In genomic region chr6:51379560-51380274, GRCm38 (mm10) we compare ENCODE assay signal across 8 mouse cellular contexts. TPM values are rescaled to one million over a fixed set of nuclear protein-coding genes. Genes with fewer than 3 reads are reported as not detected.
DNase-seq lines count a peak whose midpoint lies in the region; ATAC-seq and TF ChIP-seq lines count a peak whose summit lies in the region.

No protein-coding gene starts in this region.

- peak overlapping the region; percentile 60 for H3K4me2 ChIP-seq in limb, embryonic 12.5 days
- H3K4me2 ChIP-seq in midbrain, postnatal 0 days (ENCODE audit: low read depth, low read length, poor library complexity, severe bottlenecking), result peak overlapping the region; percentile 41

- whole genome bisulfite sequencing in kidney, adult 2 months, result 6% methylated on average over 36 of the region's 36 CpGs
- 6% methylated on average over 36 of the region's 36 CpGs for WGBS in limb, embryonic 12.5 days
- WGBS in midbrain, postnatal 0 days, result 2% methylated on average over 36 of the region's 36 CpGs

- peaks cover 16% of the 10 kb centered on the region for H3K4me1 ChIP-seq in megakaryocyte, embryonic 14.5 days
- no peaks in the 10 kb centered on the region for H3K4me1 ChIP-seq in kidney, adult 2 months (ENCODE audit: control insufficient read depth, insufficient read depth, low read length)
- H3K4me1 ChIP-seq in limb, embryonic 12.5 days (replicated peaks), result 0 out of 2 replicates have a peak, but pooled peaks cover 4% of the 10 kb centered on the region
- H3K4me1 ChIP-seq in midbrain, postnatal 0 days (ENCODE audit: insufficient read depth, low read length), result no peaks in the 10 kb centered on the region
- H3K4me1 ChIP-seq in testis, adult 2 months (ENCODE audit: control insufficient read depth, insufficient read depth, low read length), result peaks cover 8% of the 10 kb centered on the region

- no peaks in the 10 kb centered on the region for H3K9me3 ChIP-seq in megakaryocyte, embryonic 14.5 days
- no peaks in the 10 kb centered on the region for H3K9me3 ChIP-seq in limb, embryonic 12.5 days
- H3K9me3 ChIP-seq in midbrain, postnatal 0 days (ENCODE audit: low read length), result no peaks in the 10 kb centered on the region

- TF ChIP-seq CTCF in kidney, adult 2 months (conservative IDR thresholded peaks at IDR 0.05; ENCODE audit: insufficient read depth, insufficient read length, low read depth, low read length), result no peak
- TF ChIP-seq CTCF in midbrain, postnatal 0 days (IDR thresholded peaks at IDR 0.05), result no peak; the same call in 1 of the 2 replicates
- no peak for TF ChIP-seq CTCF in testis, adult 2 months (IDR thresholded peaks at IDR 0.05; ENCODE audit: control insufficient read depth, insufficient read depth, insufficient replicate concordance, low read depth, low read length)

- no peak for TF ChIP-seq POLR2A in kidney, adult 2 months (IDR thresholded peaks at IDR 0.05; ENCODE audit: low read depth, low read length)
- TF ChIP-seq POLR2A in testis, adult 2 months (IDR thresholded peaks at IDR 0.05; ENCODE audit: control insufficient read depth, low read depth, low read length), result peak; percentile 68; the same call in 1 of the 2 replicates

- no peaks in the 10 kb centered on the region for H3K36me3 ChIP-seq in megakaryocyte, embryonic 14.5 days (replicated peaks; ENCODE audit: low read length)
- H3K36me3 ChIP-seq in kidney, adult 2 months (ENCODE audit: control insufficient read depth, insufficient read depth, low read length), result no peaks in the 10 kb centered on the region
- no peaks in the 10 kb centered on the region for H3K36me3 ChIP-seq in limb, embryonic 12.5 days
- no peaks in the 10 kb centered on the region for H3K36me3 ChIP-seq in midbrain, postnatal 0 days (ENCODE audit: insufficient read depth, low read length)
- no peaks in the 10 kb centered on the region for H3K36me3 ChIP-seq in testis, adult 2 months (ENCODE audit: control insufficient read depth, insufficient read depth, low read length)

- peak; percentile 83 for DNase-seq in embryo, embryonic 10 days (ENCODE audit: low spot score)
- peak; percentile 26 to 75 for DNase-seq in heart, adult 18-20 months
- peak; percentile 25 for DNase-seq in kidney, adult 2 months
- peak; percentile 83 for DNase-seq in midbrain, postnatal 0 days (ENCODE audit: low spot score)

- H3K9ac ChIP-seq in limb, embryonic 12.5 days (replicated peaks), result peak overlapping the region; percentile 74
- H3K9ac ChIP-seq in midbrain, postnatal 0 days (replicated peaks; ENCODE audit: low read length, poor library complexity, severe bottlenecking), result peak overlapping the region; percentile 51

- peak overlapping the region; percentile 85 for H3K4me3 ChIP-seq in megakaryocyte, embryonic 14.5 days (replicated peaks)
- H3K4me3 ChIP-seq in kidney, adult 2 months (ENCODE audit: insufficient read depth, low read depth, low read length), result peak overlapping the region; percentile 69
- H3K4me3 ChIP-seq in limb, embryonic 12.5 days (replicated peaks), result peak overlapping the region; percentile 44
- H3K4me3 ChIP-seq in midbrain, postnatal 0 days (ENCODE audit: low read depth, low read length), result peak overlapping the region; percentile 28
- peak overlapping the region; percentile 79 for H3K4me3 ChIP-seq in testis, adult 2 months (ENCODE audit: control insufficient read depth, low read depth, low read length)

- ATAC-seq in megakaryocyte, adult 5-6 weeks (ENCODE audit: poor library complexity, severe bottlenecking), result no peak
- ATAC-seq in limb, embryonic 12.5 days (ENCODE audit: insufficient number of reproducible peaks, insufficient read depth, low FRiP score, low TSS enrichment, low read depth), result peak; percentile 60; the same call in 1 of the 2 replicates
- peak; percentile 84 for ATAC-seq in midbrain, postnatal 0 days (ENCODE audit: low FRiP score)

- peaks cover 54% of the 10 kb centered on the region for H3K27me3 ChIP-seq in megakaryocyte, embryonic 14.5 days (replicated peaks)
- H3K27me3 ChIP-seq in kidney, adult 2 months (replicated peaks; ENCODE audit: control insufficient read depth, insufficient read depth, low read length), result no peaks in the 10 kb centered on the region
- H3K27me3 ChIP-seq in limb, embryonic 12.5 days, result no peaks in the 10 kb centered on the region
- no peaks in the 10 kb centered on the region for H3K27me3 ChIP-seq in midbrain, postnatal 0 days (ENCODE audit: insufficient read depth, low read length)
- no peaks in the 10 kb centered on the region for H3K27me3 ChIP-seq in testis, adult 2 months (ENCODE audit: control insufficient read depth, insufficient read depth, low read length)

- H3K27ac ChIP-seq in kidney, adult 2 months (ENCODE audit: insufficient read depth, low read depth, low read length), result no peak overlapping the region
- peak overlapping the region; percentile 93 for H3K27ac ChIP-seq in limb, embryonic 12.5 days
- peak overlapping the region; percentile 90 for H3K27ac ChIP-seq in midbrain, postnatal 0 days (ENCODE audit: low read depth, low read length)
- peak overlapping the region; percentile 51 for H3K27ac ChIP-seq in testis, adult 2 months (ENCODE audit: control insufficient read depth, insufficient read depth, low read depth, low read length)

RNA-seq across cellular contexts. Expression of gene Nfe2l3, which starts 52.8 kb away (rescaled TPM):
- not detected in 2 replicates for polyA plus RNA-seq in megakaryocyte, embryonic 14.5 days (2012; ENCODE audit: insufficient read depth, low replicate concordance)
- total RNA-seq in megakaryocyte, adult 5-6 weeks (2015), result 0.11 TPM in 1 of 2 replicates, not detected in the other
- total RNA-seq in megakaryocyte, adult 5-6 weeks (2017), result 0.48 TPM in 1 of 2 replicates, not detected in the other
- under 1 TPM in 1 of 2 experiments, not detected in 1; 0.18 TPM for total RNA-seq in heart, adult 18-20 months (2021)
- polyA plus RNA-seq in kidney, adult 2 months (2012; rRNA removed), result 0.75 and 1.3 TPM in 2 replicates
- polyA plus RNA-seq in limb, embryonic 12.5 days (2016; fragmentation: Nextera tagmentation; extraction: Ambion mirVana), result 0.96 and 1.4 TPM in 2 replicates
- total RNA-seq in midbrain, postnatal 0 days (2014; rRNA removed), result 12.6 and 12.7 TPM in 2 replicates
- polyA plus RNA-seq in midbrain, postnatal 0 days (2015; fragmentation: Nextera tagmentation; extraction: Ambion mirVana), result 7.3 and 8.3 TPM in 2 replicates
- polyA plus RNA-seq in testis, adult 2 months (2012; rRNA removed), result 0.76 and 1.1 TPM in 2 replicates

Comparison
In these comparisons a context has a peak if more than half of its experiments do, and no peak if none do; other contexts are left out.
1. H3K4me3 ChIP-seq: peak in every context shown above with its lines; median percentile 85 in megakaryocyte, embryonic 14.5 days; 79 in testis, adult 2 months; 69 in kidney, adult 2 months; 44 in limb, embryonic 12.5 days; 28 in midbrain, postnatal 0 days.
2. DNase-seq: peak in every context shown above with its lines; median percentile 83 in embryo, embryonic 10 days; 83 in midbrain, postnatal 0 days; 50 in heart, adult 18-20 months; 25 in kidney, adult 2 months.